Mouse (Mus musculus) cerebellum, postnatal 25 days (tissue): ENCODE data around the gene Nfrkb.

Source experiments
- DNase-seq, 2 experiments: peaks; one replicate each; pipeline ENCODE4 v3.0.0; 2021; ENCODE audit warnings: mixed read lengths in 2 of 2

Gene Nfrkb

DNA sequence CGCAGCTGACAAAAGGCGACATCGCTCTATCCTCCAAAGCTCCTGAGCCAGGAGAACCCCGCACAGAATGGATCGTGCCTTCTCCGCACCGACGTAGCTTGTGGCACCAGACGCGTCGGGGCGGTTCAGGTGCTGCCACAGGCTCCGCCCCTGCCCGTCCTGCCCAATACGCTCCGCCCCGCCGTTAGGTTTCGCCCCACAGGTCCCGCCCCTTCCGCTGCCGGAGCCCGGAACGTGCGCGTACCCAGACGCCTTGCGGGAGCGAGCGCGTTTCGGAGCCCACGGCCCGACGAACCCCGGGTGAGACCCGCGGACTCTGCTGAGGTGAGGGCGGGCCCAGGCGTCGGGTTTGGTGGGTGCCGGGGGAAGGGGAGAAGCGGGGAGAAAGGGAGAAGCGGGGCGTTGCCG, at the start of gene Nfrkb:
Gene Nfrkb, plus strand, starts transcription at position 246 of the 408 bp plus-strand sequence.
- DNase-seq = peak; percentile 92 to 98

DNA sequence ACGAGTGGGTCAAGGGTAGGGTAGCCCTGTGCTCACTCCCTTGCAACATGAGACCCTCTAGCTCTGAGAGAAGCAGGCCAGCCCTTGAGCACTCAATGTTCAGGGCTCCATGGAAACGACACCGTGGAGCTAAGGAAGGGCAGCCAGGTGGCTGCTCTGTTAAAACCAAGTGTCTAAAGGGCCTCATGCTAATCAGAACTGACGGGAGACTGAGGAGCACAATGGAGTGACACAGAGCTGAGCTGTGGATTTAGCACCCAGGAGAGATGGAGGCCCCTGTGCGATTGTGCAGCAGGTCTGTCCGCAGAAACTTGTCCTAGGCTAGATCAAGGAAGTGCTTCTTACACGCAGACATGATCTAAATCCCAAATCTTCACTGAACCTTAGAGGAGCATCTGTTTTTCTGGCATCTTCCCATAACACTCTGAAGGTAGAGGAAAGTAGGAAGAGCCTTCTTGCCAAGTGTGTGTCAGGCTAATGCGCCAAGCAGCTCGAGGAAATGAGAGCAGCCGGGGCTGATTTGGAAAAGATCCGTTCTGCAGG, 41.6 kb upstream of the Nfrkb start:
- DNase-seq = peak; percentile 74 to 77

DNA sequence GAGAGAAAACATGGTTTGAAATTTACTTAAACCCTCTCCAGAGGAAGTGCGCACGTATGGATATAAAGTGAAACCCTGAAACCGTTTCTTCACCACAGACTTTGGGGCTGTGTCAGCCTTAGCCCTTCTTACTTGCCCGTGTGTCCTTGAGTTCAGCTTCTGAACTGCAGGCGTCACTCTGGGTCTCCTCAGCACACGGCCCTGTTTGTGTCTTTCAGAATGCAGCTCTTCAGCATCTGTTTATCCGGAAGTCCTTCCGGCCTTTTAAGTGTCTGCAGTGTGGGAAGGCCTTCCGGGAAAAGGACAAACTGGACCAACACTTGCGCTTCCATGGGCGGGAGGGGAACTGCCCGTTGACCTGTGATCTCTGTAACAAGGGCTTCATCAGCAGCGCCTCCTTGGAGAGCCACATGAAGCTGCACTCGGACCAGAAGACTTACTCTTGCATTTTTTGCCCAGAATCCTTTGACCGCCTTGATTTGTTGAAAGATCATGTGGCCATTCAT, 39.4 kb upstream of the Nfrkb start:
- no peak for DNase-seq

DNA sequence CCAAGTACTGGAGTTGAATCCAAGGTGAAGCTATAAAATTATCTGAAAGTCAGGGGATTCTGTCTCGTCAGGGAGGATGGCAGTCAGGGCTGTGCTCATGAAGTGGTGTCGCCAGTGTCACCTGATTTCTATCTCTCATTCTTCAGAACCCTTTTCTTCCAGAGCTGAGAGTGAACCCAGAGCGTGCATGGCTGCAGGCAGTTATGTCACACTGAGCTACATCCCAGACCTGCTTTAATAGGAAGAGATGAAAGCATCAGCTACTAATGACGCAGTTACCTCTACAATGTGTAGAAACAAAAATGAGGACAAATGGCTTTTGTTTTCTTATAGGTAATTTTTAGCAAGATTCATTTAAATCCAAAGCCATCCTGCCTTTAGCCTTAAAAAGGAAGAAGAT, 37.5 kb upstream of the Nfrkb start:
- no peak for DNase-seq

DNA sequence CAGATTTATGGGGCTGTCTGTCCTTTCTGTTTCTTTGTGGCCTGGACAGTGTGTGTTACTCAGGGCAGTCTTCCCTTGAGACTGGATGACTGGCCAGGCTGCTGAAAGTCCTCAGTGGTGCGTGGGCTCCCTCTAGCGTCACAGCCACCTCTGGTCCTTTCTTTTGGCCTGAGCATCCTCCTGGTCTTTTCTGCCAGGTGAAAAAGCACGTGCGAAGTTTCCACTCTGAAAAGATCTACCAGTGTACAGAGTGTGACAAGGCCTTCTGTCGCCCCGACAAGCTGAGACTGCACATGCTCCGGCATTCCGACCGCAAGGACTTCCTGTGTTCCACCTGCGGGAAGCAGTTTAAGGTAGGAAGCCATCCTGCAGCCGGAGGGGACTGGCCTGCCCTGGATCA, 37.1 kb upstream of the Nfrkb start:
- peak; percentile 91 to 95 for DNase-seq

DNA sequence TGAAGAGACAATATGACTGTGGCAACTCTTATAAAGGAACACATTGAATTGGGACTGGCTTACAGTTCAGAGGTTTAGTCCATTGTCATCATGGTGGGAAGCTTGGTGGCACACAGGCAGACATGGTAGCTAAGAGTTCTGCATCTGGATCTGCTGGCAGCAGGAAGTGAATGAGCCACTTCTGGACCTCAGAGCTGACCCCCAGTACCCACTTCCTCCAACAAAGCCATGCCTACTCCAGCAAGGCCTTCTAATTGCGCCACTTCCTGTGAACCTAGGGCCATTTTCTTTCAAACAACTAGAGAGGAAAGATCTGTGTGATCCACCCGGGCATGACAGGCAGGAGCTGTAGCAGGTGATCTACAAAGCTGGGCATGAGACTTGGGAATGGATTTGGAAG, 33.3 kb upstream of the Nfrkb start:
- no peak for DNase-seq

DNA sequence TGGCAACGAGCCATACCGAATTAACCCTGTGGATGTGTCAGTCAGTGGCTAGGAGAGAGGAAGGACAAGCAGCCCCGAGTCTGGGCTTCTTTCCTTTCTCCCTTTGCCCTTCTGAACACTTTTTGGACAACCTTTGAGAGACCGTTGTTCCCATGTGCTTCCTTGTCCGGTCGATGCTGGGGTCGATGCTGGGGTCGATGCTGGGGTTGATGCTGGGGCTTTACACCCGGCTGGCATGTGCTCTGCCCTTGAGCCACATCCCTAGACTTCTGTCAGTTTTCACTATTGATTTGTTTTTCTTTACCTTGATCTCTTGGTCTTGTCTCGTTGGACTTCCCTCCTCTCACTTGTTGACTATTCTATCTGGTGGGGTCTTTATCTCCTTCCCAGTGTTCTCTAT, 32.5 kb upstream of the Nfrkb start:
- DNase-seq = no peak

DNA sequence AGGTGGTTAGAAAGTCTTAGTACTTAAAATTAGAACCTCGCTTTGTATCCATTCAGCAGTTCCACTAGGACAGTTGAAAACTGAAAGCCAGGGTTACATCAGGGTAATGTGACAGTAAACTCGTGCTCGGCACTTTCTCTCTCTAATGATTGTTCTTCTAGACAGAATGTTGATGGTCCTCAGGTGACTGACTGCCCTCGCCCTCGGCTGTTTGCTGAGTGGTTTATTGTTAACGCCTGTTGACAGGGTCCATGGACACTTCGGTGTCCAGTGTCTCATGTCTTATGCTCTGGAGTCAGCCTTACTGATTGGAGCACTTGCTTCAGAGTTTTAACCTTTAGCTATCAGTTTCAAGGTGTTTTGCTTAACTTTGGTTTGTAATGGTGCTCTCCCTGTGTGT, 31.9 kb upstream of the Nfrkb start:
- DNase-seq = no peak

DNA sequence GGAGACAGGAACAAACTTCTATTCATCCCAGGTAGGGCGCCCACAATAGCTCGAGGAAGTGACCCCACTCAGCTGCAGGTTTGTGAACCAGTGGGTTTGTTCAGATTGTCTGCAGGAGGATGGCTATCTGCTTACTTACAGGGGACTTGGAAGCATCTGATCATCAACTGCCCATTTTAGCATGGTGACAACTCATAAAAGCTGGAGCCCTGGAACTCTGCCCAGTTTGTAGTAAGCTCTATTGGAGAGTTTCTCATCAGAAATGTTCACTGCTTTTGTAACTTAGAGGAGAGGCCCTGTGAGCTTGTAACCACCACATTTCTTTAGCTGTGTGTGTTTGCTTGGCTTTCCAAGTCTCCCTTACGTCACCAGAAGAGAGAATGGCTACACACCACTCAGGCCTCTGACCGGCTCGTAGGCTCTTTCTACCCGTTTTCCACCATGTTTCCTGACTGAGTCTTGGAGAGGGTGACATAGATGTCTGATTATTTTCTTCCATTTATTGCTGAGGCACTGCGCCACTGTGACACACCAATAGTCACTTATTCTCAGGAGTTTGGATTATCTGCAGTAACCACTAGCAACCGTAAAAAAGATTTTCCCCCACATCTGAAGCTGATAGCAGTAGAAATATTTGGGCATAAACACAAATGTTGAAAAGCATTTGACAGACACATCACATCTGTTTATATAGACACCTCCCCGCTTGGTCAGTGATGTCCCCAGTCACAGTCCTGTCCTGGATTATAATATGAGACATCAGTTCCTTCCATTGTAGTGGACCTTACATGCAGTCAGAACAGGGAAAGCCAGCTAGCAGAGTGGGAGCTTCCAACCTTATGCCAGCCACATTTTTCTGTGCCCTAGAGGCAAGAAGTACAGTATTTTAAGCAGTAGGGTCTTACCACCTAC, 22.0 kb upstream of the Nfrkb start:
- DNase-seq = peak in 1 of 2 experiments; percentile 32

DNA sequence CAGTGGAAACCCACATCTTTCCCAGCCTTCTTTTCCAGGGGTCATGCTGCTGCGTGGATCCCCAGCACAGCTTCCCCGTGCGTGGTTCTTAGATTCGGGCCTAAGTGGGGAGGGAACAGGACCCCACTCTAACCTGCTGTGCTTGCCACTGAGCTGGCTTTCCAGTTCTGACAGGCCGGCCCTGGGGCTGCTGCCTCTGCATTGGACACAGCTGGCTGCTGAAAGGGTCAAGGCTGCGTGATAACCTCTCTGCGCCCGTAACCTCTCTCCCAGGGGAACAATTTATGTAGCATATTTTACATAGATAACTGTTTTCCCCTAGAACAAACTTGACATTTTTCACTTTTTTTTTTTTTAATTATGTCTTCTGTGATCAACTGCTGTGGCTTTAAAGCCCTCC, 20.9 kb upstream of the Nfrkb start:
- no peak for DNase-seq

DNA sequence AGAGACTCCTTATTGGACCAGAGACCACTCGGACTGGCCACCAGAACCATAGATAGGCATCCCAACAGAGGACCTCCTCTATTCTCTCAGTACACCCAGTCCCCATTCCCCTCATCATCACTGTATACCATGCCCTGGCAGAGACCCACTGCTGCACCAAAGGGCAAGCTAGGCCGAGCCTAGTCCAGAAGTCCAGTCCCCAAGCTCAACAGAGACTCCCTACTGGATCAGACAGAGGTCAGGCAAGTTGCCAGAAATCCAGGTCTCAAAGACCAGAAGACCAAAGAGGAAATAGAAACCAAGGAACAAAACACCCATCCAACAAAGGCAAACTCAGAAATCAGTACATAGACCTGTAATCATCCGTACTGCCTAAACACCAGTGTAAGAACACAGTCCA, 14.3 kb upstream of the Nfrkb start:
- DNase-seq = no peak

DNA sequence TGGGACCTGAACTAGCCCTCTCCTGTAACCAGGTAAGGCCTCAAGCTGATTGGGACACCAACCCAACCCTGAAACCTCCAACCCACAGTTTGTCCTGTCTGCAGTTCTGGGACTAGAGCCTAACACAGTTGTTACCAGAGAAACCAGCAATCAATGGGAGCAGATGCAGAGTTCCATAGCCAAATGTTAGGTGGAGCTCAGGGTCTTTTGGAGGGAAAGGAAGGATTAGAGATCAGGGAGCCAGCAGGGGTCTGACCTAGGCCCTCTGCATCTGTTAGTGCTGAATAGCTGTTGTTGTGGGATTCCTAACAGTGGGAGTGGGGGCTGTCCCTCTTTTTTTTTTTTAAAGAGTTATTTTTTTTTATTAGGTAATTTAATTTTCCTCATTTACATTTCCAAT, 9.3 kb upstream of the Nfrkb start:
- DNase-seq = no peak

DNA sequence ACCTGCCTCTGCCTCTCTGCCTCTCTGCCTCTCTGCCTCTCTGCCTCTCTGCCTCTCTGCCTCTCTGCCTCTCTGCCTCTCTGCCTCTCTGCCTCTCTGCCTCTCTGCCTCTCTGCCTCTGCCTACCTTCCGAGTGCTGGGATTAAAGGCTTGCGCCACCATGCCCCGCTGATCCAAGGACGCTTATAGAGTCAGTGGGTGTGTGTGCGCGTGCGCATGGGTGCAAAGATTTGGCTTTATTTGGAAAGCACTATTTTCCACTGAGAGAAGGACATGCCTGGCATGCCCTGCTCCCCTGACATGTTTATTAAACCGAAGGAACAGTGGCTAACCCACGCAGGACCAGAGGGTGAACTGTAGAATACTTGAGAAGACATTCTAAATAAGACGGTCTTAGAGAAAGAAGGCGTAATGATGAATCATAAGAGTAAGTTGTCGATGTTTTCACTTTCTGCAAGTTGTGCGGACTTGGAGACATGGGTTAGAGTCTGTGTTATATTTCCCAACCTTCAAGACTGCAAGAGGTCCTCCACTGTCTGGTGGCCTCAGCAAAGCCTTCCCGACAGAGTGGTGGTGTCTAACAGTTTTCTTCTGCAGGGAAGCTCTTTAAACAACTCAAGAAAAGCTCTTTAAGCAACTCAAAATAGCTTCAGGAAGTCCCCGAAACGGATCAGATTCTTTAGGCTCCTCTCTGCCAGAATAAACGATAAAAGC, 1.0 kb upstream of the Nfrkb start:
- DNase-seq = no peak

DNA sequence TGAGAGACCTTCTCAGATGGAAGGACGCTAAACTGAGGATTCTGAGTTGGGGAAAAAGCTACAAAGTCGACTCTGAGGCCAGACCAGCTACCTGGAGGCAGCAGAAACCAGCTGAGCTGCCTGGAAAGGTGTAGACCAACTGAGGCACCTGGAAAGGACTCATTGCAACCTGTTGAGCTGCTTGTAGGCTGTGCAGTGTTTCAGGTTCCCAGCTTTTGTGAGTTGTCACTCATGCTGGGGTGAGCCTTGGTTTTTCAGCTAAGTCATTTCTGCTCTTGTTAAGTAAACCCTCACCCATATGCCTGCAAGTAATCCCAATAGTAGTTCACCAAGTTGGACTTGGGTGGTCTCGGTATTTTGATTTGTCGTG, 507 bp upstream of the Nfrkb start:
- DNase-seq = peak; percentile 23 to 25

DNA sequence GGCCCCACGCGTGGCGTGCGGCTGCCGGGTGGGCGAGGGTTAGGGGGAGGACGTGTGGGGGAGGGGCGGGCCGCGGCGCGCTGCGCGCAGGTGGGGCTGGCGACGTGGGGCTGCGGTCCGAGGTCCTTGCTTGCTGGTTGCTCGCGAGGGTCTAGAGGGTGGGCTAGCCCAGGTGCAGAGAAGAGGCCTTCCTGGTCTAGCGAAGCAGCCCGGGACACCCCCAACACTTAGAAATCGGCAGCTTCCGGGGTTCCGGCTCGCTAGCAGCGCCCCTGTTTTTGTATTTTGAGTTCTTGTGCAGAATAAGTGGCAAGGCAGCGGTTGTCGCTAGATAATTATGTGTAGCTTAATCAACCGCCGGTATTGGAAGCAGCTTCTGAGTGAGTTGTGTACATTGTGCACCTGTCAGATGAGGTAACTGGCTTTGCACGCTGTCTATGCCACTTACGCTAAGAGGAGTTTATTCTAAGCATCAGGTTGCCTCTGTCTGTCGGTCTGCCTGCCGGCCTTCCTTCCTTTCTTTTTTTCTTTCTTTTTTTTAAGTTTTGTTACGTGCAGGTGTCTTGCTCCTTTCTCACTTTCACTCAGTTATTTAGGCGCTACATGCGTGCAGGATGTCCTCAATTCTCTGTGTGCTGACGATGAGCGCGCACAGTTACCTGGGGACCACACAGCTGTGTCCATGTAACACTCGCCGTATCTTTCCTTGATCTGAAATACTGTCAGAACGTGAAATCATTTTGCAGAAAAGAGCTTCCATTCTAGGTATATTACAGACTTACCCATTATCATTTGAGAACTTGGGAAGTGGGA, 582 bp downstream of the Nfrkb start:
- DNase-seq = no peak

DNA sequence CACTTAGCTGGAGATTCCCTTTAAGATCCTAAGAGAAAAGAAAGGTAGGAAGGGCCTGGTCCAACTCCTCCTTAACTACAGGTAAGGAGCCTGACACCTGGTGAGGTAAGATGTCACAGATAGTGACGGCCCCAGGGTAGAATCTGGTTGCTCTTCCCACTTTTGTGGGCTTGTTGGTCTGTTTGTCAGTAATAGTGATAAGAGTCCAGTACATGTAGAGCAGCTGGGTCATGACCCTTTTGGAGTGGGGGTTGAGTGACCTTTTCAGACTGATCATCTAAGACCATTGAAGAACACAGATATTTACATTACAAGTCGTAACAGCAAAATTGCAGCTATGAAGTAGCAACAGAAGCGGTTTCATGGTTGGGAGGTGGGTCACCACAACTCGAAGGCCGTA, 1.2 kb downstream of the Nfrkb start:
- no peak for DNase-seq

DNA sequence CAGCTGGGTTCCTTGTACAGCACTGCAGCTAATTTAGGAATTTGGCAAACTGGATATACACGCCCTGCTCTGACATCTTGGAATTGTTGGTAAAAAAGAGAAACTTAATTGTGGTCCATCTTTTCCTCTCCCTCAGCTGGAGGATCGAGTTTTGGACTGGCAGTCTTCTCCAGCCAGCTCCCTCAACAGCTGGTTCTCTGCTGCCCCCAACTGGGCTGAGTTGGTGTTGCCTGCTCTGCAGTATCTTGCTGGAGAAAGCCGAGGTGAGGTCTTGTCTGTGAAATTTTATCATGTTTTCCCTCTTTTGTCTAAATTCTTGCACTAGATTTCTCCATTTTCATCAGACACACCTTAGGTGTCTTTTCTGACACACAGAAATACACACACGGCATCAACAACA, 14.4 kb downstream of the Nfrkb start:
- DNase-seq = peak; percentile 63 to 80

DNA sequence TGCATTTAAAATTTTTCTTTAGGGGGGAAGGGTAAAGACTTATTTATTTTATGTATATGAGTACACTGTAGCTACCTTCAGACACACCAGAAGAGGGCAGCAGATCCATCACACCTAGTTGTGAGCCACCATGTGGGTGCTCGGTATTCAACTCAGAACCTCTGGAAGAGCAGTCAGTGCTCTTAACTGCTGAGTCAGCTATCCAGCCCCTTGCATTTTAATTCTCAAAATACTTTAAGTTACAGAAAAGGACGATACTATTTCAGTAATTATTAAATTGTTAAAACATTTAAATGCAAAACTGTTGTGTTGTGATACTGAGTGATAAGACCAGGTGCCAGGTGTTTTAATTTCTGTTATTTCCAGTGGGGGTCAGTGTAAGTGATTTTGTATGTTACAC, 18.3 kb downstream of the Nfrkb start:
- DNase-seq = no peak

DNA sequence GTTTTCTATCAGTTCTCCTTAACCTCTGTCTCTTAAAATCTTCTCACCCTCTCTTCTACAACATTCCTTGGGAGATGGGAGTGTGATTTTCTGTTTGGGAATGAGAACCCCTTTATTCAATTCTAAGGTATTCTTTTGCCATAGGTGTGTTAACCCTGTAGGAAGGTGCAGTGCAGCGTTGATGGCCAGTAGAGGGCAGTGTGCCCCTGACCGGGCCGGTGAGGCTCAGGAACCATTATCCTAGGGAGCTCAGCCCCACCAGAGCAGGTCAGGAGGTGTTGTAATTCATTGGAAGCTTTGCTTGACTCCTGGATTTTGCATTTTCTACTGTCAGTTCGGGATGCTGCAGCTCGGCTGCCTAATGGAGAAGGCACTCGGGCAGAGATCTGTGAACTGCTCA, 19.2 kb downstream of the Nfrkb start:
- no peak for DNase-seq

DNA sequence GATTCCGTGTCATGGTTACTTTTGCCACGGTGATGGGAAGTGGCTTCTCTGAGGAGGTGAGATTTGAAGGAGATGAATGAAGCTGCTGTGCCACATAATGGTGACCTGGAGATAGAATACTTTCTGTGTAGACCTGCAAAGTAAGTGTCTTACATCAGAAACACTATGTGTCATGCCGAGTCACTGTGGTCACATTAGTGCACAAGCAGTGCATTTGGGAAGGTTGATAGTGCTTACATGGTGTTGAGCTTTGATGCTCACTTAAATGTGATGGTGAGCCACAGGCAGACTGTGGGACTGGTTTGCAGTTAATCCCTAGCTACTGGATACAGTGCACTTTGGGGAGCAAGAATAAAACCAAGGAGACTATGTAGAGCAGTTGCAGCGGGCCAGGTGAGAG, 26.2 kb downstream of the Nfrkb start:
- DNase-seq = no peak

DNA sequence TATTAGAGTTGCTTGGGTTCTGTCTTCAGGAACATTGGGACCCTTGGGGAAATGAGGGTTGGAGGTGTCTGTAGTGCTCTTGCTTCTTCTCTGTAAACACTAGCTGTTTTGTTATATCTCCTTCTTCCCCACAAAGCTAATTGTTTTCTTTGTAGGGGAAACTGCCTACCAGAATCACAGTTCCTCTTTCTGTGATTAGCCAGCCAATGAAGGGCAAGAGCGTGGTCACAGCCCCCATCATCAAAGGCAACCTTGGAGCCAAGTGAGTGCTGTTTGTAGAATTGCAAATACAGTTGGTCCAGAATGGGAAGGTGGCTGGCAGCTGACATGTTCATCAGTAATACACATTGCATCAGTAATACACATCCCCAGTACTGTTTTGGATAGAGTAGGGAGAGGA, 32.8 kb downstream of the Nfrkb start:
- DNase-seq = no peak

DNA sequence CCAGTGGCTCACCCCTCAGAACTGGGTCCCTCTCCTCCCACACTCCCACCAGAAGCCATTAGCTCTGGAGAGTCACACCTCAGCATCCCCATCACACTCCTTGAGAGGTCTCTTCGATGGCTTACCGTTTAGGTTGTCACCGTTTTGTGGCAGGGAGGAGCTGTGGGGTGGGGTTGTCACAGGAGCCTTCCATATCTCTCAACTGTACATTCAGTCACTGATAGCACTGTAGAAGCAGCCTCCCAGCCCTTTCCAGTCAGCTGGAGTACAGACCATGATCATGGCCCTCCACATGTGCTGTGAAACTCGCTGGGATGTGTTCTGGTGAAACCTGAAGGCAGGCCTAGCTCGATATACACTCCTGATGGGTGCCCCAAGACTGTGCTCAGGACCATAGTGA, 36.2 kb downstream of the Nfrkb start:
- no peak for DNase-seq

DNA sequence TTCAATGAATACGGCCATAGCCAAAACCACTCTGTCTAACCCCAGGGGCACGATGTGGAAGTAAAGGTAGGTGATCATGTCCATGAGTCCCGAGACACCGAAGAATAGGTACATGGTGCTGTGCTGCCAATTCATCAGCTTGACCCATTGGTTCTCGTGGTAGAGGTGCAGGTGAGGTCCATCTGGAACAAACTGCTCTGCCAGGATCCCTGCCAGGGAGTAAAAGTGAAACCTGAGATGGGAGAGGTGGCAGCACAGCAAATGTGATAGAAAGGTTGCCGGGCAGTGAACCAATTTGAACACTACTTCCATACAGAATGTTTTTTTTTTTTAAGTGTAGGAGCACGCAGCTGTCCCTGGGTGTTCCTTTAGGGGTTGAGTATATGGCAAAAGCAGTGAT, 43.0 kb downstream of the Nfrkb start:
- DNase-seq = no peak
